11 mouse cellular contexts compared by ENCODE assay signal in the genomic region with DNA sequence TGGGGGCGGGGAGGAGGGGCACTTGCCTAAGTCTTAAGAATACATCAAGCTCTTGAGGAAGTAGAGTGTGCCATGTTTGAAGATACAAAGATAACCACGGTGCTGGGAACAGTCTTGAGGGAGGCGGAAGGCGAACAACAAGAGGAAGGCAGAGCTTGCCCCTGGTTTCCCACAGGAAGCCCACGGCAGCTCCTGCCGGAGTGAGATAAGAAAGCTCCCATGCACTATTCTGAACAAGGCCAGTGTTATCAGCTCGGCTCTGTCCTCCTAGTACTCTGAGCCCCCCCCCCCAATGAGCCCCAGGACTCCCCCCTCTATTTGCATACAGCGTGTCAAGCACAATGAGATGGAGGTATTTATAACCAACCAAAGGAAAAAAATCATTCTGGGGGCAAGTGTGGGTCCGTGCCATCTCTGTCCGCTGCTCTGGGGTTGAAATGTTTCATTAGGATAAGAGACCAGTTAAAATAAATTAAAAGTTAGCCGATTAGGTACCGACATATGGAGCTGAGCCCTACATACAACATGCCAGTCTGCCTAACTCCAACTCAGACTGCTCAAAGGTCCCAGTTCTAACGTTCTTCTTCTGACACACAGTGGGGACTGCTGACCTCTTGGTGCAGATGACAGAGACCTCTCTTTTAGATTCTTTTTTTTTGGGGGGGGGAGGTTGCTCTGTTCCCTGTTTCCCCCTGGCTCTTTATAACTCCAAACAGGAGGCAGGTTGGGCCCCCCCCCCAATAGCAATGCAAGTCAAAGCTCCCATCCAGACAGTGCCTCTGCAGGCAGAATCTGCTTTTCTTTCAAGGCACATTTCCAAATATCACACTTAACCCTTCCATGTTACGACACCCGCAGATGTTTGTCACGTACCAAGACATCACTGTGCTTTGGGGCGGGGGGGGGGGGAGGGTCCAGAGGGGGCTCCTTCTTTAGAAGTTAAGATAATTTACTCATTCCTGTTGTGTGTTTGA.
DNase-seq lines count a peak whose midpoint lies in the region; ATAC-seq lines count a peak whose summit lies in the region.
"Had no signal": no experiment of that assay in that cellular context is flagged by ENCODE, and none has a peak within 500 bp of the region (broad histone marks: within the 10 kb centered on the region; RNA-seq: fewer than 3 reads in every experiment).

No protein-coding gene starts in this region.

- intact Hi-C loops in gastrocnemius, postnatal 14 days (cut with DNase I; ENCODE audit: low total_unique reads): no loop called here

- peak; percentile 82 for ATAC-seq in megakaryocyte-erythroid progenitor cell, adult 5-6 weeks (replicated peaks; ENCODE audit: low FRiP score, low TSS enrichment, poor library complexity, severe bottlenecking)
- no peak for ATAC-seq in hindbrain, embryonic 14.5 days (ENCODE audit: low FRiP score)

- peak; percentile 15 for DNase-seq in gastrocnemius, adult 18-20 months (ENCODE audit: low spot score)
- no peak for DNase-seq in gastrocnemius, postnatal 14 days
- DNase-seq in heart, embryonic 10.5 days (ENCODE audit: low spot score): peak; percentile 94
- DNase-seq in kidney, postnatal 14 days: peak; percentile 73
- DNase-seq in urinary bladder, postnatal 36 days (ENCODE audit: low spot score in 2 of 2): no peak
- no peak for DNase-seq in hindbrain, embryonic 14.5 days (ENCODE audit: low spot score)
- no peak for DNase-seq in gastrocnemius, adult 8-10 months (ENCODE audit: low spot score in 2 of 2)

- no peak overlapping the region for H3K9ac ChIP-seq in hindbrain, embryonic 14.5 days
- H3K9ac ChIP-seq: embryonic facial prominence, embryonic 13.5 days had no signal

- H3K4me1 ChIP-seq in heart, embryonic 10.5 days: peaks cover 28% of the 10 kb centered on the region
- H3K4me1 ChIP-seq in hindbrain, embryonic 14.5 days (replicated peaks; ENCODE audit: control insufficient read depth, insufficient read depth, low read length): no peaks in the 10 kb centered on the region
- H3K4me1 ChIP-seq: embryonic facial prominence, embryonic 13.5 days had no signal

- no peaks in the 10 kb centered on the region; the same call in 1 of the 2 replicates for H3K27me3 ChIP-seq in heart, embryonic 10.5 days (ENCODE audit: insufficient read depth, poor library complexity, severe bottlenecking)
- H3K27me3 ChIP-seq in hindbrain, embryonic 14.5 days (ENCODE audit: control insufficient read depth, insufficient read depth, low read length): no peaks in the 10 kb centered on the region
- H3K27me3 ChIP-seq: CH12.LX; embryonic facial prominence, embryonic 13.5 days had no signal

- H3K27ac ChIP-seq in heart, embryonic 10.5 days: peak overlapping the region; percentile 84
- H3K27ac ChIP-seq in hindbrain, embryonic 14.5 days: no peak overlapping the region; the same call in 1 of the 2 replicates
- H3K27ac ChIP-seq: embryonic facial prominence, embryonic 13.5 days; macrophage had no signal

- peaks cover 18% of the 10 kb centered on the region; the same call in 1 of the 2 replicates for H3K36me3 ChIP-seq in heart, embryonic 10.5 days
- no peaks in the 10 kb centered on the region for H3K36me3 ChIP-seq in hindbrain, embryonic 14.5 days (replicated peaks; ENCODE audit: control insufficient read depth, insufficient read depth)
- H3K36me3 ChIP-seq: embryonic facial prominence, embryonic 13.5 days had no signal

- peak overlapping the region; percentile 37 for H3K4me3 ChIP-seq in heart, embryonic 10.5 days
- H3K4me3 ChIP-seq in hindbrain, embryonic 14.5 days (replicated peaks; ENCODE audit: low read length): no peak overlapping the region
- H3K4me3 ChIP-seq: embryonic facial prominence, embryonic 13.5 days had no signal

- H3K4me2 ChIP-seq in hindbrain, embryonic 14.5 days (replicated peaks): no peak overlapping the region
- H3K4me2 ChIP-seq: embryonic facial prominence, embryonic 13.5 days had no signal

- H3K9me3 ChIP-seq in heart, embryonic 10.5 days: no peaks in the 10 kb centered on the region
- H3K9me3 ChIP-seq in hindbrain, embryonic 14.5 days (ENCODE audit: control insufficient read depth, low read length): peaks cover 4% of the 10 kb centered on the region; the same call in 1 of the 2 replicates
- H3K9me3 ChIP-seq: embryonic facial prominence, embryonic 13.5 days had no signal

- WGBS in heart, embryonic 10.5 days: 23% methylated on average over 17 of the region's 17 CpGs
- 64% methylated on average over 17 of the region's 17 CpGs for WGBS in hindbrain, embryonic 14.5 days

Comparison
In these comparisons a context has a peak if more than half of its experiments do, and no peak if none do; other contexts are left out.
1. DNase-seq: peak in gastrocnemius, adult 18-20 months (single experiment), heart, embryonic 10.5 days (single experiment) and kidney, postnatal 14 days (single experiment); none in gastrocnemius, postnatal 14 days (single experiment), urinary bladder, postnatal 36 days (0 of 2), hindbrain, embryonic 14.5 days (single experiment) and gastrocnemius, adult 8-10 months (0 of 2).